Mouse (Mus musculus) MEL (cell line): ENCODE measurements around the gene Dap. TPM values are rescaled to one million over a fixed set of nuclear protein-coding genes. Genes with fewer than 3 reads are reported as not detected.

Experiments used
- DNase-seq: peaks from one replicate; pipeline ENCODE4 v3.0.0; 2011; ENCODE audit warnings: low read depth, low spot score
- H3K27ac ChIP-seq: 2 replicates; pipeline ENCODE4 v1.5.1; 2012; ENCODE audit warnings: low read depth, mild to moderate bottlenecking, control low read depth, low read length, moderate library complexity; ENCODE audit not compliant: control insufficient read depth
- H3K27me3 ChIP-seq, 2 experiments: fragments of 150-350 bp in 1 of 2; sonication (generic) in 1 of 2; 2 replicates each; pipeline ENCODE4 v1.6.1; 2012; ENCODE audit warnings: low read length in 2 of 2, mild to moderate bottlenecking in 2 of 2, improper control_type of control experiment in 1 of 2, moderate library complexity in 1 of 2; ENCODE audit not compliant: insufficient read depth in 2 of 2, control insufficient read depth in 1 of 2
- H3K36me3 ChIP-seq, 2 experiments: 2 replicates each; pipeline ENCODE4 v1.6.1; 2012 to 2014; ENCODE audit warnings: low read length in 2 of 2, improper control_type of control experiment in 1 of 2, inconsistent platforms in 1 of 2, mild to moderate bottlenecking in 1 of 2; ENCODE audit not compliant: insufficient read depth in 2 of 2, control insufficient read depth in 1 of 2
- H3K4me1 ChIP-seq, 2 experiments: fragments of 150-350 bp in 1 of 2; sonication (generic) in 1 of 2; 2 replicates each; pipeline ENCODE4 v1.6.1; 2012; ENCODE audit warnings: low read length in 2 of 2, improper control_type of control experiment in 1 of 2, mild to moderate bottlenecking in 1 of 2; ENCODE audit not compliant: insufficient read depth in 2 of 2, control insufficient read depth in 1 of 2
- H3K4me3 ChIP-seq, 2 experiments: fragments of 150-350 bp in 1 of 2; sonication (generic) in 1 of 2; 2 replicates each; pipeline ENCODE4 v1.5.1; 2012; ENCODE audit warnings: low read depth in 2 of 2, low read length in 2 of 2, mild to moderate bottlenecking in 2 of 2, moderate library complexity in 2 of 2, control low read depth in 1 of 2, improper control_type of control experiment in 1 of 2; ENCODE audit not compliant: control insufficient read depth in 1 of 2, insufficient read depth in 1 of 2
- H3K79me2 ChIP-seq: 2 replicates; pipeline ENCODE4 v1.6.1; 2012; ENCODE audit warnings: mild to moderate bottlenecking, low read length, moderate library complexity; ENCODE audit not compliant: control insufficient read depth, poor library complexity, insufficient read depth
- H3K9ac ChIP-seq: 2 replicates; pipeline ENCODE4 v1.6.1; 2012; ENCODE audit warnings: low read depth, mild to moderate bottlenecking, control low read depth, low read length, moderate library complexity; ENCODE audit not compliant: control insufficient read depth, poor library complexity, severe bottlenecking
- H3K9me3 ChIP-seq: fragments of 150-350 bp; sonication (generic); replicated peaks from 2 replicates; pipeline ENCODE4 v1.6.1; 2012; ENCODE audit warnings: mild to moderate bottlenecking, low read length, improper control_type of control experiment, moderate library complexity; ENCODE audit not compliant: insufficient read depth
- CHD2 ChIP-seq: IDR thresholded peaks from 2 replicates; pipeline ENCODE4 v1.6.1; 2011; ENCODE audit warnings: low read length, improper control_type of control experiment
- CTCF ChIP-seq, 3 experiments: IDR thresholded peaks in 2 of 3; conservative IDR thresholded peaks in 1 of 3; 2 replicates each; pipeline ENCODE4 v1.5.1; 2011 to 2012; ENCODE audit warnings: low read length in 3 of 3, low read depth in 2 of 3, mild to moderate bottlenecking in 2 of 3, improper control_type of control experiment in 1 of 3, inconsistent platforms in 1 of 3, mixed read lengths in 1 of 3, moderate library complexity in 1 of 3; ENCODE audit not compliant: control insufficient read depth in 1 of 3, insufficient read depth in 1 of 3, poor library complexity in 1 of 3, severe bottlenecking in 1 of 3
- E2F4 ChIP-seq: IDR thresholded peaks from 2 replicates; pipeline ENCODE4 v1.6.1; 2011; ENCODE audit warnings: low read depth, low read length, improper control_type of control experiment, borderline replicate concordance
- ETS1 ChIP-seq: IDR thresholded peaks from 2 replicates; pipeline ENCODE4 v1.6.1; 2012; ENCODE audit warnings: low read depth, mild to moderate bottlenecking, inconsistent platforms, low read length, improper control_type of control experiment, moderate library complexity
- GATA1 ChIP-seq: IDR thresholded peaks from 2 replicates; pipeline ENCODE4 v1.6.1; 2011; ENCODE audit warnings: low read depth, low read length, improper control_type of control experiment
- KAT2A ChIP-seq: conservative IDR thresholded peaks from 2 replicates; pipeline ENCODE4 v1.6.1; 2012; ENCODE audit warnings: low read depth, low read length, improper control_type of control experiment, inconsistent platforms
- MAX ChIP-seq: IDR thresholded peaks from 2 replicates; pipeline ENCODE4 v1.6.1; 2011; ENCODE audit warnings: low read length, improper control_type of control experiment
- MEF2A ChIP-seq: IDR thresholded peaks from 2 replicates; pipeline ENCODE4 v1.6.1; 2014; ENCODE audit warnings: low read depth, mild to moderate bottlenecking, inconsistent platforms, low read length, improper control_type of control experiment; ENCODE audit not compliant: poor library complexity, insufficient replicate concordance, severe bottlenecking; ENCODE audit errors: extremely low read depth
- MYB ChIP-seq: IDR thresholded peaks from 2 replicates; pipeline ENCODE4 v1.6.1; 2011; ENCODE audit warnings: mild to moderate bottlenecking, low read depth, low read length, improper control_type of control experiment
- MYC ChIP-seq: IDR thresholded peaks from 2 replicates; pipeline ENCODE4 v1.6.1; 2011; ENCODE audit warnings: low read depth, mild to moderate bottlenecking, low read length, improper control_type of control experiment, moderate library complexity
- NELFE ChIP-seq: IDR thresholded peaks from 2 replicates; pipeline ENCODE4 v1.6.1; 2011; ENCODE audit warnings: low read depth, low read length, improper control_type of control experiment
- POLR2A ChIP-seq, 2 experiments: IDR thresholded peaks; 2 replicates each; pipeline ENCODE4 v1.6.1; 2011 to 2012; ENCODE audit warnings: low read length in 2 of 2, mild to moderate bottlenecking in 2 of 2, control low read depth in 1 of 2, improper control_type of control experiment in 1 of 2, low read depth in 1 of 2, moderate library complexity in 1 of 2; ENCODE audit not compliant: control insufficient read depth in 1 of 2, insufficient read depth in 1 of 2, poor library complexity in 1 of 2
- POLR2AphosphoS5 ChIP-seq: IDR thresholded peaks from 2 replicates; pipeline ENCODE4 v1.6.1; 2012; ENCODE audit warnings: low read depth, borderline replicate concordance, mild to moderate bottlenecking, inconsistent platforms, low read length, moderate library complexity, mixed read lengths
- RAD21 ChIP-seq: IDR thresholded peaks from 2 replicates; pipeline ENCODE4 v1.6.1; 2011; ENCODE audit warnings: mild to moderate bottlenecking, low read depth, low read length, improper control_type of control experiment
- RCOR1 ChIP-seq: IDR thresholded peaks from 2 replicates; pipeline ENCODE4 v1.6.1; 2012; ENCODE audit warnings: low read depth, mild to moderate bottlenecking, inconsistent platforms, low read length, improper control_type of control experiment
- TAL1 ChIP-seq: IDR thresholded peaks from 2 replicates; pipeline ENCODE4 v1.6.1; 2012; ENCODE audit warnings: mild to moderate bottlenecking, inconsistent platforms, low read length, moderate library complexity, mixed read lengths
- TBP ChIP-seq: IDR thresholded peaks from 2 replicates; pipeline ENCODE4 v1.8.0; 2011; ENCODE audit warnings: low read depth, low read length, improper control_type of control experiment
- USF1 ChIP-seq: IDR thresholded peaks from 2 replicates; pipeline ENCODE4 v1.6.1; 2014; ENCODE audit warnings: low read depth, mild to moderate bottlenecking, inconsistent platforms, low read length, improper control_type of control experiment, moderate library complexity
- USF2 ChIP-seq, 2 experiments: IDR thresholded peaks; 2 replicates each; pipeline ENCODE4 v1.6.1; 2011 to 2012; ENCODE audit warnings: improper control_type of control experiment in 2 of 2, low read length in 2 of 2, borderline replicate concordance in 1 of 2, inconsistent platforms in 1 of 2, low read depth in 1 of 2, mild to moderate bottlenecking in 1 of 2; ENCODE audit not compliant: insufficient read depth in 1 of 2
- ZKSCAN1 ChIP-seq: IDR thresholded peaks from 2 replicates; pipeline ENCODE4 v1.6.1; 2012; ENCODE audit warnings: low read depth, mild to moderate bottlenecking, inconsistent platforms, low read length, improper control_type of control experiment, moderate library complexity
- ZMIZ1 ChIP-seq: IDR thresholded peaks from 2 replicates; pipeline ENCODE4 v1.6.1; 2012; ENCODE audit warnings: low read depth, mild to moderate bottlenecking, inconsistent platforms, low read length, improper control_type of control experiment, moderate library complexity
- ZNF384 ChIP-seq: IDR thresholded peaks from 2 replicates; pipeline ENCODE4 v1.6.1; 2012; ENCODE audit warnings: low read depth, mild to moderate bottlenecking, inconsistent platforms, low read length, improper control_type of control experiment
- polyA plus RNA-seq, 2 experiments: library from polyadenylated mRNA; stranded (reverse) in 1 of 2; unstranded in 1 of 2; fragments of >175 nt in 1 of 2; fragments of >200 nt in 1 of 2; gene quantifications; 2 replicates each; pipeline versions ENCODE4 v1.2.1 to v1.2.4; 2012; ENCODE audit warnings: low replicate concordance in 2 of 2, low read depth in 1 of 2; ENCODE audit not compliant: insufficient read length in 2 of 2, insufficient read depth in 1 of 2, missing spikeins in 1 of 2
- total RNA-seq: library from RNA; depleted of rRNA; stranded (reverse); fragments of 300-350 nt; gene quantifications from 2 replicates; pipeline ENCODE4 v1.2.3, GENCODE M21; 2012

The Dap gene
- total and polyA plus RNA-seq, 3 experiments: 17.8 to 72.6 TPM; not detected in 1

DNA sequence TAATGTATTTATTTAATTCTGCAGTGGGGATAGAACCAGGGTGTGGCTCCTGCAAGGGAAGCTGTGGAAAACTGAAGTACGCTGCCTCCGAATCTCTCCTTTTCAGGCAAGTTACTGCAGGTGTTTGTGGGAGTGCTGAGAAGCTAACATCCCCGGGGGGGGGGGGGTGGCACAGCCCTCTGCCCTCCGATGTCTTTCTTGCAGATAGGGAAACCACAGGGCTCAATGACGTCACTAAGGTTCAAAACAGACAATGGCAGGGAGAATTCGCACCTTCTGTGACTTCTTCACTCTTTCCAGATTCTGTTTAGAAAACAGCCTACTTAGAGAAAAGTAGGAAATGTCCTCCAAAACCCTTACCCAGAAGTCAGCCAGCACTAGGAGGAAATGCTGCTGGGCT, 1.9 kb upstream of the Dap start:
- peaks cover 0 to 3% of the 10 kb centered on the region in 2 experiments; a peak in 1 of 4 replicates for H3K27me3 ChIP-seq
- no peak for DNase-seq
- TF ChIP-seq CTCF (IDR thresholded peaks at IDR 0.05 in 2 of 3, conservative IDR thresholded peaks at IDR 0.05 in 1 of 3; ENCODE audit: control insufficient read depth in 1 of 3, insufficient read depth in 1 of 3, low read depth in 2 of 3, low read length in 3 of 3, poor library complexity in 1 of 3, severe bottlenecking in 1 of 3) (no peak), ZKSCAN1 (no peak)
- H3K27ac ChIP-seq: no peak overlapping the region
- peaks cover 0 to 11% of the 10 kb centered on the region in 2 experiments; a peak in 2 of 4 replicates for H3K36me3 ChIP-seq
- H3K79me2 ChIP-seq: peaks cover 3% of the 10 kb centered on the region; the same call in 1 of the 2 replicates
- H3K9me3 ChIP-seq: no peaks in the 10 kb centered on the region
- H3K4me1 ChIP-seq: peaks cover 0 to 15% of the 10 kb centered on the region in 2 experiments; a peak in 2 of 4 replicates
- H3K4me3 ChIP-seq: no peak overlapping the region
- H3K9ac ChIP-seq: no peak overlapping the region

GRCm38 (mm10) chr15:31223596-31224134, 449 bp upstream of the Dap start:
- peak overlapping the region; percentile 58 for H3K9ac ChIP-seq
- H3K9me3 ChIP-seq: no peaks in the 10 kb centered on the region
- peaks cover 0 to 11% of the 10 kb centered on the region in 2 experiments; a peak in 2 of 4 replicates for H3K36me3 ChIP-seq
- peak overlapping the region; percentile 80 to 85 for H3K4me3 ChIP-seq
- H3K27me3 ChIP-seq: peaks cover 0 to 3% of the 10 kb centered on the region in 2 experiments; a peak in 1 of 4 replicates
- H3K4me1 ChIP-seq: peaks cover 0 to 15% of the 10 kb centered on the region in 2 experiments; a peak in 2 of 4 replicates
- peaks cover 3% of the 10 kb centered on the region; the same call in 1 of the 2 replicates for H3K79me2 ChIP-seq
- TF ChIP-seq USF2 (IDR thresholded peaks at IDR 0.05; ENCODE audit: borderline replicate concordance in 1 of 2, insufficient read depth in 1 of 2, low read depth in 1 of 2, low read length in 2 of 2): no peak
- TF ChIP-seq KAT2A: no peak
- no peak for TF ChIP-seq POLR2A (IDR thresholded peaks at IDR 0.05; ENCODE audit: control insufficient read depth in 1 of 2, insufficient read depth in 1 of 2, low read depth in 1 of 2, low read length in 2 of 2, poor library complexity in 1 of 2)
- peak; percentile 64 for TF ChIP-seq TBP
- H3K27ac ChIP-seq: peak overlapping the region; percentile 6; the same call in 1 of the 2 replicates
- peak; percentile 12 for DNase-seq

GRCm38 (mm10) chr15:31224806-31225642, 910 bp downstream of the Dap start:
- H3K4me3 ChIP-seq: peak overlapping the region; percentile 85 to 87
- H3K79me2 ChIP-seq: peaks cover 3% of the 10 kb centered on the region; the same call in 1 of the 2 replicates
- DNase-seq: peak; percentile 75
- no peaks in the 10 kb centered on the region for H3K27me3 ChIP-seq
- peaks cover 0 to 15% of the 10 kb centered on the region in 2 experiments; a peak in 2 of 4 replicates for H3K4me1 ChIP-seq
- H3K36me3 ChIP-seq: peaks cover 0 to 11% of the 10 kb centered on the region in 2 experiments; a peak in 2 of 4 replicates
- peak overlapping the region; percentile 88 for H3K9ac ChIP-seq
- peak overlapping the region; percentile 56 for H3K27ac ChIP-seq
- no peaks in the 10 kb centered on the region for H3K9me3 ChIP-seq
- TF ChIP-seq RAD21 (no peak; the same call in 1 of the 2 replicates), RCOR1 (no peak), E2F4 (no peak), MYB (peak; percentile 21; the same call in 1 of the 2 replicates), TAL1 (no peak), POLR2AphosphoS5 (no peak), ZNF384 (peak; percentile 74), MYC (0 out of 2 replicates have a peak, but pooled peaks have one; percentile 19), ETS1 (peak; percentile 61), NELFE (no peak; the same call in none of the 2 replicates), POLR2A (IDR thresholded peaks at IDR 0.05; ENCODE audit: control insufficient read depth in 1 of 2, insufficient read depth in 1 of 2, low read depth in 1 of 2, low read length in 2 of 2, poor library complexity in 1 of 2) (no peak), USF1 (no peak), MAX (no peak), MEF2A (no peak), GATA1 (0 out of 2 replicates have a peak, but pooled peaks have one; percentile 21), CHD2 (no peak), ZMIZ1 (no peak)
